Mouse (Mus musculus) neutrophil, adult 65 days (primary cell): Measurements from ENCODE around the gene Samd7. TPM values are rescaled to one million over a fixed set of nuclear protein-coding genes. Genes with fewer than 3 reads are reported as not detected.

ENCODE experiments used
- total RNA-seq: library from RNA; stranded (reverse); gene quantifications from 2 replicates; pipeline ENCODE4 v1.2.4, GENCODE M21; 2023

Gene Samd7
- not detected in 2 replicates for total RNA-seq

DNA sequence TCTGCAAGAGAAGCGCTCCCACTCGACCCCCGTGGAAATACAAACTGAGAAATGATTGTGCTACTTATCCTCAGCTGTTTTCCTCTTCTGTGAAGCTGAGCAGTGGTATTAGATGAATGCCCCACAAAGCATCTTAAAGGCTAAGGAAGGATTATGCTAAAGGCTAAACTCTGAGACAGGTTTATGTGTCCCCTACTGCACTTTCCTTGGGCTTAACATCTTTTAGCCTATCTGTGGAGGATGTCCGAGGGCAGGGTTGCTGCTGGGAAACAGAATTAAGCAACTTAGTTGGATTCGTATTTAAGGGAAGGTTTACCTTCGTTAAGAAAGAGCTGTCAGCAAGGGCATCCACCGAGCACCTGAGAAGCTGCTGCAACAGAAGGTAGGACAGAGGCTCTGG is at the start of gene Samd7:
Samd7 (plus strand) TSS at position 288 of the 400 bp plus-strand sequence.

DNA sequence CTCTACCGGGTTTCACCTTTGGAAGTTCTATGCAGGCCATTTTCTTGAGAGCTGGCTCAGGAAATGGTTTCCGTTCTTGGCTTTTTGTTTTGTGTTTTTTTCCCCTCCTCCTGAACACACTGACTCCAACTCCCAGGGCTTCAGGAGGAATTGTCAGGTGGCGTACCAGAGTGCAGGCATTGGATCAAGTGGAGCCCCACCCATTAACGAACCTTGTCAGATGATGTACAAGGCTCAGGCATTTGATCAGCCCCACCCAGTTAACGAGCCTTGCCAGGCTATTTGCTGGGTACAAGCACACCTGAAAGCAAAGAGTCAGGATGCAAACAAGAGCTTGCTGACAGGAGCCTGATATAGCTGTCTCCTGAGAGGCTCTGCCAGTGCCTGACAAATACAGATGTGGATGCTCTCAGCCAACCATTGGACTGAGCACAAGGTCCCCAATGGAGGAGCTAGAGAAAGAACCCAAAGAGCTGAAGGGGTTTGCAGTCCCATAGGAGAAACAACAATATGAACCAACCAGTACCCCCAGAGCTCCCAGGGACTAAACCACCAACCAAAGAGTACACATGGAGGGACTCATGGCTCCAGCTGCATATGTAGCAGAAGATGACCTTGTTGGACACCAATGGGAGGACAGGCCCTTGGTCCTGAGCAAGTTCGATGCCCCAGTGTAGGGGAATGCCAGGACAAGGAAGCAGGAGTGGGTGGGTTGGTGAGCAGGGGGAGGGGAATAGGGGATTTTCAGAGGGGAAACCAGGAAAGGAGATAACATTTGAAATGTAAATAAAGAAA is 46.2 kb upstream of the Samd7 start, which contains the start of gene Lrrc31:
Lrrc31 (minus strand) TSS at position 133 of the 795 bp plus-strand sequence.

DNA sequence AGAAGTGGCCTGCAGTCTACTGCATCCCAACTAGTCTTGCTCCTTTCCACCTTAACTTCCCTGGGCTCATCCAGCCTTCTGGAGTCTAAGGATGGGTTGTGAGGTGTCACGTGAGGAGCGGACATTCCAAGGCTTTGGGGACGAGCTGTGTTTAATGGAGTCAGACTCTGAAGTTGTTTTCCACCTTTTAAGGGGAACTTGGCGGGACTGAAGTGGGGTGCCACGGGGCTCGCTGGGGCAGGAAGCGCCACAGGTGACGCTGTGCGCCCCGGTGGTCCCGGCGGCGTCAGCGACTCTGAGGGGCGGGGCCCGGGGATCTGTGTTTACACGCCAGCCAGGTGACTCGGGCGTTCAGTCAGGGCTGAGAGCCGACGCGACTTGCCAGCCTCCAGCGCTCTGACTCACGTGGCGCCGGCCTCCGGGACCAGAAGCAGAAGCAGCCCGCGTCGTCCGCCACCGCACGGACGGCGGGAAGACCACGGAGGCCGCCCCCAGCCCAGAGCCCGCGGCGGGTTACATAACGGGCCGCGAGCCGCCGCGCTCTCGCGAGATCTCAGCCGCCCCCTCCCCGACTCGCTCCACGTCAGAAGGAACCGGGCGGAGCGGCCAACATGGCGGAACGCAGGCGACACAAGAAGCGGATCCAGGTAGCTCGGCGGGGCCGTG is 46.8 kb downstream of the Samd7 start, which contains the start of gene Sec62:
Sec62 (plus strand) TSS at position 139 of the 666 bp plus-strand sequence.

Other genes with a start within 250 kb of the Samd7 start
- not detected in 2 replicates for gene Mecom, start 198.3 kb upstream of the Samd7 start, total RNA-seq
- gene Actrt3, start 146.4 kb upstream of the Samd7 start, total RNA-seq = not detected in 2 replicates
- gene Mynn, start 144.2 kb upstream of the Samd7 start, total RNA-seq = 52.9 and 63.8 TPM in 2 replicates
- not detected in 2 replicates for gene Lrriq4, start 101.8 kb upstream of the Samd7 start, total RNA-seq
- gene Lrrc34, start 98.4 kb upstream of the Samd7 start, total RNA-seq = not detected in 2 replicates
- gene Lrrc31, start 46.5 kb upstream of the Samd7 start, total RNA-seq = not detected in 2 replicates
- gene Sec62, start 46.6 kb downstream of the Samd7 start, total RNA-seq = 57.9 and 61.0 TPM in 2 replicates
- 24.9 and 25.3 TPM in 2 replicates for gene Gpr160, start 109.7 kb downstream of the Samd7 start, total RNA-seq
- 29.3 and 35.3 TPM in 2 replicates for gene Phc3, start 223.1 kb downstream of the Samd7 start, total RNA-seq
- 11.2 and 14.1 TPM in 2 replicates for gene Prkci, start 249.5 kb downstream of the Samd7 start, total RNA-seq